Mouse (Mus musculus) heart, adult 11 months (tissue): ENCODE results near the gene Stambpl1.
"Not testable (repeated sequence)": the region's sequence is repeated elsewhere in the genome, so short reads cannot be mapped to it uniquely, and the experiment has no call there.

Experiments used
- DNase-seq: peaks from one replicate; pipeline ENCODE4 v3.0.0; 2022

Gene Stambpl1

DNA sequence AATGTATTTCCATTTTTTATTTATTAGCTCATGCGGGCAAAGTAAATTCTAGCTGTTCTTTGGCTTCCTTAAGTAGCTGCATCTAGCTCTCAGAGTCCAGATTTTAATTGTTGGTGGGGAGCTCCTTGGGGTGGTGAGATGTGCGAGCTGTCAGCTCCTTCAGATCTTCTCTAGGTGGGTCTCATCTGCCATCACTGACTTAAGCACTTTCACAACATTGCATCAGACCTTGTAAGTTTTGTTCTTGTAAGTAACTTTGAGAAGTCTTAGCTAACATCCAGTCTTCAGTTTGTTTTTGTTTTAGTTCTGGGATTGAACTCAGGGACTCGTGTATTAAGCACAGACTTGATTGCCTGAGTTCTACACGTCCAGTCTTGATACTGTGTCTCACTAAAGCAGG lies 6.9 kb downstream of the Stambpl1 start:
- DNase-seq: no peak

DNA sequence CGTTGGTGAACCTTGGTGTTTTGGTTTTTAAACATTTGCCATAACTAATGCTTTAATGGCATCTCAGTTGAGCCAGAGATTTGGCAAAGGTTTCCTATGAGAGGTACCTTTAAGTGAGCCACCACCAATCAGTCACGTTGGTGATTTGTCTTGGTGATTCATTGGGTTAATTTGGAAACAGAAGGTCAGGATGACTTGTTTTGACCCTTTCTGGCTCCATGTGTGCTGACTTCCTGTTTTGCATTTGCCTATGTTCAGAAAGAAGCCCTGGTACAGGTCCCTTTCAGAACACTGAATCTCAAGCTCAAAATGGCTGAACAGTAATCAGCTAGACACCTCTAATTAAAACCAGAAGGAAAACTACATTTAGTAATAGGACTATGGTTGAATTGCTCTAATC lies 7.5 kb downstream of the Stambpl1 start:
- DNase-seq: no peak

DNA sequence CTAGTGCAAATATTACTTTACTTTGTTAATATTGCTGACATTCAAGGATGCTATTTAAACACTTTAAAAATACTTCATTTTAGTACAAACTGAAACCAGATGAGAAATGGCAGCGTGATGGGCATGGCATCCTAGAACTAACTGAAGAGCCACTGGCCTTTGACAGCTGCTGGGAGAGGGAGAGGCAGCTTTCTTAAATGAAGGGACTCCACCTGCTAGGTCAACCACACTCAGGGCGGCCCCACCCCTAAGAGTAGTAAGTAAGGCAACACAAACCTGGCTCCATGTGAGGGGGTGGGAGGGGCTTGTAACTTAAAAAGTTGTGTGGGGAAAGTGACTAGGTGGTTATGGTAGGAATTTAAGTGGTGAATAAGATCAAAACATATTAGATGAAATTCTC lies 10.6 kb downstream of the Stambpl1 start:
- DNase-seq: no peak

DNA sequence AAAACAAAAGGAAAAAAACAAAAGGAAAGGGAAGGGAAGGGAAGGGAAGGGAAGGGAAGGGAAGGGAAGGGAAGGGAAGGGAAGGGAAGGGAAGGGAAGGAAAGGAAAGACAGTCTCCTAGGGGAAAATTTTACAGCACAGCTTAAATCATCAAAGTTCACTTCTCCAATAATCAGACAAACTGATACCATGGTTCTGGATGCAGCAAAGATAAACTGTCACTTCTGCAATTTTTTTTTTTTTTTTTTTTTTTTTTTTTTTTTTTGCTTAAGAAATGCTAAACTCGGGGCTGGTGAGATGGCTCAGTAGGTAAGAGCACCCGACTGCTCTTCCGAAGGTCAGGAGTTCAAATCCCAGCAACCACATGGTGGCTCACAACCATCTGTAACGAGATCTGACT lies 14.1 kb downstream of the Stambpl1 start:
- DNase-seq: not testable (repeated sequence)

DNA sequence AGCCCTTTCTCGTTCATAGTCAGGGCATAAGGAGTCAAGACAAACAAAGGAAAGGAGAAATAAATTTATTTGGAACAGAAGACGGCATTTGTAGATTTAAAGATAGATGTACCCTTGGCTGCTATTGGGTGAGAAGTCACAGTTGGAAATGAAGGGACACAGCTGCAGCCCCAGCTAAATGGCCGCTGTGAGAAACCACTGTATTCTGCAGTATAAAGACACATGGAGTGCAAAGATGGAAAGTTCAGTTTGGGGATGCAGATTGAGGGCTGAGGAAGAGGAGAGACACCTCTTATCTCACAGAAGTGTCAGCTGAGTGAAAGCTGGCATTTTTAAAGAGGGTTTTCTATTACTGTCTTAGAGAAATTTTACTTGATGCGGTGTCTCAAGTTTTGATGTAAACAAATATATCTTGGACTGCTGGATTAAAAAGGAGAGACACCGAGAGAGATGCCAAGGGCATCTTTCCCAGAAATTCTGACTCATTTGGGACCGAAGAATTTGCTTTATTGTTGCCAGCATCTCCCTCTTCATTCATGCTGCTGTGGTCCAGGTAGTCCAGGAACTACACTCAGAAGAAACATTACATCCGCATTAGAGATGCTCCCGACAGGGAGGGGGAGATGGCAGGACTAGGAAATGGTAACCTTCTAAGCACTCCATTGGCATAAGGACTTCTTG lies 14.9 kb downstream of the Stambpl1 start:
- DNase-seq: peak; percentile 83

DNA sequence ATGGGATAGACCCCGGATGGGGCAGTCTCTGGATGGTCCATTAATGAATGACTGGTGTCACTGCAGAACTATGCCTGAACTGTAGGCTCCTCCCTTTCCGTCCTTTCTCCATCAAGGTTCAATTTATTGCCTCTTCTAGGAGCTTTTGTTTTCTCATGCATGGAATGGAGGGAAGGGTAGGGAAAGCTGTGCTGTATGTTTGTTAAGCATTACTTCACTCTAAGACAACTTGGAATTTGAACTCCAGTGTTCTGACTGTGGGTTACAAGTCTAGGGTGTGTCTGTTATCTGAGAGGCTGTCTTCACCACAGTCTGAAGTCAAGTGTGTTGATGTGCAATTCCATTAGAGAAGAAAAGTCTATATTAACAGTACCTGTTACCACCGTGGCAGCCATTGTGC lies 17.0 kb downstream of the Stambpl1 start:
- DNase-seq: no peak

DNA sequence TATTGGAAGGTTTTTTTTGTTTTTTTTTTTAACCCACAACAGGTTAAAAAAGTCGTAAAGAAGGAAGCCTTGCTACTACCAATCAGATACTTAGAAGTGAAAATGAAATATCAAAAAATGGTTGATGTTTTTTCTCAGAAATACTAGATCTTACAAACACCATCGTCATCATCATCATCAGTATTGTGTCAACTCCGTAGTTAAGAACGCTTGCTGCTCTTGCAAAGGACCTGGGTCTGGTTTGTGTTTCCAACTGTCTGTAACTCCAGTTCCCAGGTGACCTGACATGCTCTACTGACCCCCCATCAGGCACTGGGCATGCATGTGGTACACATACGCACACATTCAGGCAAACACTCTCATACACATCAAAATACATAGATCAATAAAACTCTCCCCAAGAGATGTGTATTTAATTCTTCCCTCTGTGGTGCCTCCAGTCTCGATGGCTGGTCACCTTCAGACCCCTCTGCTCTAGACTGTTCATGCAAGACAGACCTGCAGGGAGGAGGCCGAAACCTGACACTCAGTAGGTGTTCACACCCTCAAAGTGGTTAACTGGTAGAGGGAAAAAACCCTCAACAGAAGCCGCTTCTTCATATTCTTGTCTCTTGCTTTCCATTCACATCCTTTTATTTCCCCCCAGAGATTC lies 18.0 kb downstream of the Stambpl1 start:
- DNase-seq: peak; percentile 76

DNA sequence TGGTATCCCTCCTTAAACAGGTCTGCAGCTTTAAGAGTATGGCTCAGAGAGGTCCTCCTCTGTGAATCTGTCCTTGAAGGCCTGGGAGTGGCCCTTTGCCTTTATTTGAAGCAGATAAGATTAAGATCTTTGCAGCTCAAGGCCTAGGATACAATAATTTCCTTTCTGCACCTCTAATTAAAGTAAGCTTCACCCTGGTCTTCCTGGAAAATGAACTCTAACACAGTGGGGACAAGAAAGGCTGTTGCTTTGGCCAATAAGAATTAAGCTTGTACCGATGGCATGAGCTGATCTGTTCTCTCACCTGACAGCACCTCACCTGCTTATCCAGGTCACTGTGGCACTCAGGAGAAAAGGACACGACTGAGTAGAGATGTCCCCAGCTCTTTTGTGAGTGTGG lies 18.8 kb downstream of the Stambpl1 start:
- peak; percentile 61 for DNase-seq

DNA sequence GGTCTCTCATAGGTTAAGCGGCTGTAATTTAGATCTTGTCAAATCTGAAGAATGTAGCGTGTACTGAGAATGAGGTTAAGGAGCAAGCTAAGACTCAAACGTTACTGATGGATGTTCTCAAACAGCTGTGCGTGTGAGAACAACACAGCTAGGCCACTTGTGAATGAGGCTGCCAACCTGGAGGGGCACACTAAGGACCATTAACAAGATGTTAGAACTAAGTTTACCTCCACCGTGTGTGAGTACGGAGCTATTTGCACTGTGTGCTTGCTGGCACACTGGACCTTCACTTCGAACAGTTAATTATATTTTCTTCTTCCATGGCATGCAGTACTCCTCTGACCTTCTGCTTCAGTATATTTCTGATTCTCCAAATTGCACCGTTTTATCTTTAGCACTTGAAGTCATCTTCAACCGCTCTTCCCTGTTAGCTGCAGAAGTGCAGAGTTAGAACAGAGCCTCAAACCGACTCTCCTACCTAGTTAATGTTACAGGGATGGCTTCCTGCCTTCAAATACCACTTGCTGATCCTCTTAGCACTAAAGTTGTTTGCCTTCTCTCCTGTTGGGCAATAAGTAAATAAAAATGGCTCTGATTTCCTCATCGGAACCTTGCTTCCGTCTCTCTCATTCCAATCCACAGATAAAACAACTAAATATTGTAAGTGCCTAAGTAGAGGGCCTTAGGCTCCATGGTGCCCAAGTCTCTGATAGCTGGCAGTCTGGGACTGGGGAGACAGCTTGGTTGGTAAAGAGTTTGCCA lies 20.6 kb downstream of the Stambpl1 start:
- DNase-seq: no peak

DNA sequence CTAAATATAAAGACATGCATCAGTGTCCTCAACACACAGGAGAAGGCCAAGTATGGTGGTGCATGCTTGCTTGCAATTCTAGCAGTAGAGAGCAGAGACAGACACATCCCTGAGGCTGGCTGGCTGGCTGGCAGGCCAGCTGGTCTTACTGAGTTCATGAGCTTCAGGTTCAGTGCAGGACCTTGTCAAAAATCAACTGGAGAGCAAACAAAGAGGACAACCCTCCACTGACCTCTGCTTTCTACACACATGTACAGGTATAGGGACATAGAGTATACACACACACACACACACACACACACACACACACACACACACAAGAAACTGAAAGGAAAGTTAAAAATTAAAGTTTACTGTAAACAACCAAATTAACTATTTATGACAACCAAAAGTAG lies 21.2 kb downstream of the Stambpl1 start:
- no peak for DNase-seq

DNA sequence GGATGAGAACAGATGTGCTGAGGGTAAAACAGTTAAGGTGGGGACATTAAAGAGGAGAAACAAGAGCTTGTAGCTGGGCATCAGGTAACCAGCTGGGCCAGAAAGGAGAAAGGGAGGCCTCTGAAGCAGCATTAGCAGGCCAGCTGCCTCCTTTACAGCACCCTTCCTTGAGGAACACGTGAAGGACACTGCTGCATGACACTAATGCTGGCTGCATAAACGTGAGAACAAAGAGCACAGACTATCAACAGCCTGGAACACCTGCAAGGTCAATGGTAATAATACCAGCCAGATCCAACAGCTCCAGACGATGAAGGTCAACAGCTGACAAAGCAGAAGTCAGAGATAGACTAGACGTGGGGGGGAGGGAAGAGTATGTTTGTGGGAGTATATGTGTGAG lies 22.1 kb downstream of the Stambpl1 start:
- DNase-seq: peak; percentile 87

DNA sequence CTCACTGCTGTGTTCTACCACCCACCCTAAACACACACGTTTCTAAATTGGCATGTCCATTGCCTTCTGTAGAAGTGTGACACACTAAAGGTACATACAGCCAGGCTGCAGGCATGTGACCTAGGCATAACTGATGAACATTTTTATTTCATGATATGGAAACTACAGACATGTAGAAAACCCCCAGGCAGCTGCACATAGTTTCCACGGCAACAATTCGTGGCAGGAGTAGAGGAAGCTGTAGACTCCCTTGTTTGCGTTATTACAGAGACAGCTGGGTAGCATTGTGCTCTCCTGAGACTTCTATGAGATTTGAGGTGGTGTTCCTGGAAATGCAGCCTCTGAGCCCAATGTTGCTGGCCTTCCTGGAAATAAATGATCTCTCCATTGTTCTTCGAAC lies 24.9 kb downstream of the Stambpl1 start:
- DNase-seq: no peak

DNA sequence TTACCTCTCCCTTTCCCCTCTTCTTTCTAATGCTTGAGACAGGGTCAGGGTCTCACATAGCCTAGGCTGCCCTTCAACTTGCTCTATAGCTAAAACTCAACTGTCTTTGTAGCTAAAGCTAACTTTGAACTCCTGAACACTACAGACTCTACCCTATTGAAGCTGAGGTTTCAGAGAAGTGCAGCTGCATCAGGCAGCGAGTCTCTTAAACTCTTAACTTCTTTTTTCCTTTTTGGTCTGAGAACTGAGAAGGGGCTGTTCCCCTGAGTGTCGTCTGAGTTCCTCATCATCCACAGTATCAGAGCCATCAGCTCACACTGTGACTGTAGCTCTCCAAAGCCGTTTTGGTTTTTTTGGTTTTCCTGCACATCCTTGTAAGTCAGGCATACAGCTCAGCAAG lies 25.7 kb downstream of the Stambpl1 start:
- no peak for DNase-seq

DNA sequence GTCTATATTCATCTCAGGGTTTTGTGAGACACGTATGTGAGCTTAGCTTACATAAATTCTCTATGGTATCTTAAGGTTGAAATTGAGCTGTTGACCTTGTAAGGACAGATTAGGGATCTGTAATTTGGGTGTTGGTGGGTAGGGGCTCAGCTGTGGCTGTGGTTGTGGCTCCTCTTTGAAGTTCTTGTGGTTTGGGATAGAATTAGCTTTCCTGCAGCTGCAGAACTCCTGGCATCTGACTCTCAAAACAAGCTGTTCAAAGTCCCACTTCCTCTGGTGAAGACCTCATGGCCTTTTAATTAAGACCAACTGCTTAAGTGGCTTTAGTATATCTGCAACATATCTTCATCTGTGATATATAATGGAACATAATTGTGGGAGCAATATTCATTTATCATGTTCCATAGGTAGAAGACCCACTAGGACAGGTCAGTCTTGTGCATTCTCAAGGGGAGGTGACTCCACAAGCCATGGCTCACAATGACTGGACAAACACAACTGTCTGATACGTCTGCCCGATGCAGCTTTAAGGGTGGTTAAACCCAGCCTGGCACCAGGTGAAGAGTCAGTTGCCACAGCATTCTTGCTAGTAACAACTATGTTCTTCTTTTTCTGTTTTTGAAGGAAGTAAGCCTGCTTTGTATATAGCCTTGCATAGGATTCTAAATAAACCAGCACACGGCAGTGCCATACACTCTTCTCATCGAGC lies 27.4 kb downstream of the Stambpl1 start:
- DNase-seq: peak; percentile 91

DNA sequence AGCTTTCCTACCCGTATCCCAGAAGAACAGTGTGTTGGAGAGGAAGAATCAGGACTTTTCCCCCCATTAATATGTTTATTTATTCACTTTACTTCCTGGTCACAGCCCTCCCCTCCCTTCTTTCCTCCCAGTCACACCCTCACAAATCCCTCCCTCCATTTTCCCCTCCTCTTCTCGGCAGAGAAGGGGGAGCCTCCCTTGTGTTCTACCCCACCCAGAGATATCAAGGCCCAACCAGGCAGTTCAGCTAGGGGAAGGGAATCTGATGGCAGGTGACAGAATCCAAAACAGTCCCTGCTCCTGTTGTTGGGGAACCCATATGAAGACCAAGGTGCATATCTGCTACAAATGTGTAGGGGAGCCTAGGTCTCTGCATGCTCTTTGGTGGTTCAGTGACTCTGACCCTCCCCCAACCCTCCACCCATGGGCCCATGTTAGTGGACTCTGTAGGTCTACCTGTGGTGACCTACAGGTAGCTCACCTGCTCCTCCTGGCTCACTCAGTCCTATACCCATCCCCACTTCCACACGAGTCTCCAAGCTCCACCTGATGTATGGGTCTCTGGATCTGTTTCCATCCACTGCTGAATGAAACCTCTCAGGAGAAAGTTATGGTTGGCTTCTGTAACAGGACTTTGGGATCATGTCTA lies 28.8 kb downstream of the Stambpl1 start:
- peak; percentile 92 for DNase-seq

DNA sequence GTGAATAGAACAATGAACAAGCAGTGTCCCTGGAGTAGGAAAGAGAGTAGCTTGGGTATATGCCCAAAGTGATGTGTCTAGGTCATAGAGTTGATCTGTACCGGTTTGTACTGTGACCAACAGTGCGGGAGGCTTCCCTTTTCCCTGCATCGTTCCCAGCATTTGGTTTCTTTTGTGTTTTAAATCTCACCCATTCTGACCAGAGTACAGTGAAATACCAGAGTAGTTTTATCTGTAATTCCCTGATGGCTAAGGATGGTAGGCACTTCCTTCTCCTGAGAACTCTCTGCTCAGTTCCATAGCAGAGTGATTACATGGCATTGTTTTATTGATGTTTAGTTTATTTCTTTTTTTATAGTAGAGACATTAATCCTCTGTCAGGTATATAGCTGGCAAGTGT lies 30.8 kb downstream of the Stambpl1 start:
- no peak for DNase-seq

DNA sequence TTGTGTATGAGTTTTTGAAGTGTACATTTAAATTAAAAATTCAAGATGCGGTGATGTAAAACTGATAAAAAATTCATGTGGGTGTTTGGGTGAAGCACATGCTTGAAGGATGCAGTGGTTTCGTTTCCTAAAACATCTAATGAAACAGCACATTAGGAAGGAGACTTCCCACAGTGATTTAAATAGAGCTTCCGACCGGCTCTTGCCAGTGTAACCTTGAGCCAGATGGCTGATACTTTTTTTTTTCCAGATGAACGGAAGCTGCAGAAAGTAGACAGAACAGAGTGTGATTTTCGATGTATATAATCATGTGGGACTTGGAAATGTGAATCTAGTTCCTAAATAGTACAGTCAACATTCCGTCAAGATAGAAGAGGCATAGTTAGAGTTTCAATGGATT lies 39.6 kb downstream of the Stambpl1 start:
- peak; percentile 33 for DNase-seq

DNA sequence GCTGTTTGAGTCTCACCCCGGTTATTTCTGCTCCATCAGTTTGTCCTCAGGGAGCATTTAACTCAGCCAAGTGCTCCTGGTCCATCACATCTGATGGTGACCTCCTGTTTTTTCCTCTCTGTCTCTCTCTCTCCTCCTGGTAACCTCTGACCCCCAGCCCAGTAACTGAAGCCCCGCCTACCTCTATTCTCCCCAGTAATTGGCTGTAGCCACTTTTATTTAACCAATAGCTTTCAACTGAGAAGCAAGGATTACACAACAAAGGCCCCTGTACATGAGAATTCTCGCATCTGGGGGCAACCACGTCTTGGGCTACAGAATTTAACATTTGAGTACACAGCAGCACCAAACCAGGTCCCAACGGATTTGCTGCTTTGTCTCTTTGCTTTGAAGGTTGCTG lies 40.3 kb downstream of the Stambpl1 start:
- DNase-seq: no peak

DNA sequence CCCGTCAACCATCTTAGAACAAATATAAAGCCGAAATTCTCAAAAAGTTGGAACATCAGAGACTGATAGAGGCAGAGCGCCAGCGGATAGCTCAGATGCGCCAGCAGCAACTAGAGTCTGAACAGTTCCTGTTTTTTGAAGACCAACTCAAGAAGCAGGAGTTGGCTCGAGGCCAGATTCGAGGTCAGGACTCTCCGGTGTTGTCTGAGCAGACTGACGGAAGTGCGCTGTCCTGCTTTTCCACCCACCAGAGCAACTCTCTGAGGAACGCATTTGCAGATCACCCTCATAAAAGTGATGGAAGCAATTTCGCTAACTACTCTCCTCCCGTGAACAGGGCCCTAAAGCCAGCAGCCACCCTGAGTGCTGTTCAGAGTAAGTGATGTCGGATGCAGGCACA lies 41.9 kb downstream of the Stambpl1 start:
- DNase-seq: peak; percentile 97

DNA sequence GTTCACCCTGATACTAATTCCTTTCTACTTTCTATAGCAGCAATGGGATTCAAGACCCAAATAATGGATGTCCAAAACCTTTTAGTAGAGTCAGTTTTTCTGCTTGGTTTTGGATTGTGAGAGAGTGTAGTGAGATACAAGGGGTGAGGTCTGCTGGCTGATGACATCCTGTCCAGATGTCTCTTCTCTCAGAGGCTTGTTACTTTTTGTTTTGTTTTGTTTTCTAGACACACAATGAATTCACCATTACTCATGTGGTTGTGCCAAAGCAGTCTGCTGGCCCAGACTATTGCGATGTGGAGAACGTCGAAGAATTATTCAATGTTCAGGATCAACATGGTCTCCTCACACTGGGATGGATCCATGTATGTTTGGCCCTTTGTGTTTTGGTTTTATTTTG lies 44.0 kb downstream of the Stambpl1 start:
- DNase-seq: peak; percentile 58

DNA sequence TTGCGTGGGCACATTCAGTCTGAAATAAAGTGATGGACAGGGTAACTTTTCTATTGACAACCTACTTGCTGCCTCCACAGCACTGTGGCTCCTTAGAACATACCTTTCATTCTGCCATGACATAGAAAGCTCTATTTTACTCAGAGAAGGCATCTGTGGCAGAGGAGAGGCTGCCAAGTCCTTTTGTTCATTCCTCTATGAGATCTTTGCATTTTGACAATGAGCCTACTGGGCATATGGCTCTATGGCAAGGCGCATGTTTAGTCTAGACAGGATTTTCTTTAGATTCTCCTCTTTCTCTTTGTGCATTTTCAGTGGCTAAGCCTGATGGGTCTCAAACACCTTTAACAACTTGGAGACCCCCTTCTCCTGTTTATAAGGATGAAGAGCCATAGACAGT lies 45.7 kb downstream of the Stambpl1 start:
- DNase-seq: peak; percentile 37

DNA sequence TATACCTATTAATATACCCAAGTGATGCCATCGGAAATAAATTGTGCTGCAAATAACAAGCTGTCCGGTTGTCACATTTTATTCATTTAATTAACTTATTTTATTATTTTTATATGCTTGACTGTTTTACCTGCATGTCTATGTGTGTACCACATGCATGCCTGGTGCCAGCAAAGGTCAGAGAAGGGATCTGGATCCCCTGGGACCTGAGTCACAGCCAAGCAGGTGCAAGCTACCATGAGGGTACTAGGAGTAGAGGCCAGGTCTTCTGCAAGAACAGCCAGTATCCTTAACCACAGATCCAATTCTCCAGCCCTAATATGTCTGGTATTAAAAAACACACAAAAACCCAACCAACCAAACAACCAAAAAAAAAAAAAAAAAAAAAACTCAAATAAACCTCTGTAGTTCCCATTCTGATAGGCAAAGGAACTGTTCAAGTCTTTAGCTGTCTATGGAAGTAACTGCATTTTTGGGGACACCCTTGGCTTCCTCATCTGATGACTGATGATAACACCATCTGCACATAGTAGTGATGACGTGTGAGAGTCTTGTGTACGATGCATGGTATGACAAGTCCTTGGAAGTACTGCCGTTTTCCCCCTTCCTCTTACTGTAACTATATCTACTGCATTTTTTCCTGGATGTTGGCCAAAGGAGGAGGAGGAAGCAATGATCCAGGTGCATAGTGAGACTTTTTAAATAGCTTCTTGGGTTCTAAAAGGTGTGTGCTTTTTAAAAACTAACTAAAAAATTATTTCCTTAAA lies 48.4 kb downstream of the Stambpl1 start:
- peak; percentile 79 for DNase-seq
